Mouse (Mus musculus): Measurements from ENCODE around the gene Gm10840. TPM values are rescaled to one million over a fixed set of nuclear protein-coding genes. Genes with fewer than 3 reads are reported as not detected.

Gene Gm10840
- polyA plus RNA-seq, 1 experiment from 2014 or later: not detected

- H3K4me2 ChIP-seq: no peak overlapping the region
- 77% methylated on average over 2 of the region's 2 CpGs for WGBS
- no peak overlapping the region for H3K4me3 ChIP-seq
- no peaks in the 10 kb centered on the region for H3K9me3 ChIP-seq
- peaks cover 29% of the 10 kb centered on the region for H3K4me1 ChIP-seq
- peaks cover 54% of the 10 kb centered on the region for H3K36me3 ChIP-seq
- no peak overlapping the region for H3K9ac ChIP-seq
- no peaks in the 10 kb centered on the region for H3K27me3 ChIP-seq (replicated peaks)
- H3K27ac ChIP-seq (replicated peaks): no peak overlapping the region
- ATAC-seq (ENCODE audit: extremely low read depth, insufficient number of reproducible peaks, low FRiP score, low TSS enrichment): no peak
These were observed 1.6 kb downstream of the Gm10840 start for GRCm38 (mm10) chr11:106162237-106162636.

DNA sequence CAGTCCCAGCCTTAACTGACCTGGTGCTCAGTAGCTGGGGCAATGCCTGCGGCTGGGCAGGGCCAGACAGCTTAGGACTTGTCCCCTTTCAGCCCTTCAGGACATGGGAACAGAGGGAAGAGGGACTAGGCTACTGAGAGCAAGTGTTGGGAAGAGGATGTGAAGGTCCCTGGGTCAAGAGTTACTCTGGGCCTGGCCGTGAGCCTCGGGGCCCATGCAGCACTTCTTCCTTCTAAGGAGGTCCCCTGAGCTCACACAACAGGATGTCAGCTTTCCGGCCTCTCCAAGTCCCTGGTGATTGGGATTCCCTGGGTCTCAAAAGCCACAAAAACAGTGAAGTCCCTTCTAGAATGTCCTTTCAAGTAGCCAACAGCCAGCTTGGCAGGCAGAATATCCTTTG lies 2.9 kb downstream of the Gm10840 start:
- peaks cover 58% of the 10 kb centered on the region for H3K36me3 ChIP-seq
- peak overlapping the region; percentile 54 for H3K27ac ChIP-seq (replicated peaks)
- H3K4me3 ChIP-seq: no peak overlapping the region
- no peaks in the 10 kb centered on the region for H3K27me3 ChIP-seq (replicated peaks)
- H3K4me2 ChIP-seq: no peak overlapping the region
- no peak for ATAC-seq (ENCODE audit: extremely low read depth, insufficient number of reproducible peaks, low FRiP score, low TSS enrichment)
- H3K9me3 ChIP-seq: no peaks in the 10 kb centered on the region
- H3K9ac ChIP-seq: no peak overlapping the region
- WGBS: 67% methylated on average over 4 of the region's 4 CpGs
- peaks cover 21% of the 10 kb centered on the region for H3K4me1 ChIP-seq

GRCm38 (mm10) chr11:106164601-106165180 lies 4.0 kb downstream of the Gm10840 start:
- Histone ChIP-seq H3K9me3 (no peaks in the 10 kb centered on the region), H3K36me3 (peaks cover 62% of the 10 kb centered on the region), H3K4me3 (no peak overlapping the region), H3K9ac (0 out of 2 replicates have a peak overlapping the region, but pooled peaks have one; percentile 5), H3K4me1 (peaks cover 10% of the 10 kb centered on the region), H3K4me2 (no peak overlapping the region), H3K27me3 (replicated peaks) (no peaks in the 10 kb centered on the region), H3K27ac (replicated peaks) (0 out of 2 replicates have a peak overlapping the region, but pooled peaks have one; percentile 54)
- 81% methylated on average over 16 of the region's 16 CpGs for WGBS
- no peak for ATAC-seq (ENCODE audit: extremely low read depth, insufficient number of reproducible peaks, low FRiP score, low TSS enrichment)

DNA sequence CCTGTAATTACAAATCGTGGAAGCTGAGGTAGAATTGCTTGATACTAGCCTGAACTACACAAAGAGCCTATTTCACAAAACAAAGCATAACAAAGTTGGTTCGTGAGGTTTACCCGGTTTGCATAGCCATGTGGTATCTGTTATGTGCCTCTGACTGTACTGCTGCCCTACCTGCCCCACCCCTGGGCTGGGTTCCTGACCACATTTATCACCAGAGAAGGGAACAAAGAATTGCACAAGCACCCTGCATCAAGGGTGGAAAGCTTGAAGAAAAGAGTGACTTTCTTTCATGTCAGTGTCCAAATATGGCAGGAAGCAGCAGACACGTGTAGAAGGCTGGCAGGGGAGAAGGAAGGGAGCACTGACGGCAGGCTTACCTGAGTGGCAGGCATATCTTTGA lies 6.8 kb downstream of the Gm10840 start:
- 77% methylated on average over 5 of the region's 5 CpGs for WGBS
- ATAC-seq (ENCODE audit: extremely low read depth, insufficient number of reproducible peaks, low FRiP score, low TSS enrichment): no peak
- Histone ChIP-seq H3K4me2 (no peak overlapping the region), H3K4me3 (no peak overlapping the region), H3K27ac (replicated peaks) (no peak overlapping the region), H3K36me3 (peaks cover 79% of the 10 kb centered on the region), H3K4me1 (no peaks in the 10 kb centered on the region), H3K9ac (no peak overlapping the region), H3K9me3 (no peaks in the 10 kb centered on the region), H3K27me3 (replicated peaks) (no peaks in the 10 kb centered on the region)

DNA sequence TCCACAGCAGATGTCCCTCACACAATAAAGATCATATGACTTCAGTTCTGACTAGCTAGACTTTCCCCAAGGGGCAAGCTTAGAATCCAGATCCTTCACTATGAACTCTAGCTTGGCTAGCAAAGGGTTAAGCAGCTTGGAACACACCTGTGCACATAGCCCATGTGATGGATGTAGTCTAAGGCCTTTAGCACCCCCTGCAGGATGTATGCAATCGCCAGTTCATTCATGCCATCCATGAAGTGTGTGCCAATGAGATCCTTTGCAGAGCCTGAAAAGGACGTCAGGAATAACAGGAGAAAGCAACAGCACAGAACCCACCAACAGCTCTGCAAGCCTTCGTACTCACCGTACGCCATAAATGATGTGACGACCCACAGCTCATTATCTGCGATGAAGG lies 10.2 kb downstream of the Gm10840 start:
- Histone ChIP-seq H3K4me1 (no peaks in the 10 kb centered on the region), H3K36me3 (peaks cover 53% of the 10 kb centered on the region), H3K9ac (no peak overlapping the region), H3K4me3 (no peak overlapping the region), H3K4me2 (no peak overlapping the region), H3K27ac (replicated peaks) (no peak overlapping the region), H3K9me3 (no peaks in the 10 kb centered on the region), H3K27me3 (replicated peaks) (no peaks in the 10 kb centered on the region)
- 79% methylated on average over 7 of the region's 7 CpGs for WGBS
- ATAC-seq (ENCODE audit: extremely low read depth, insufficient number of reproducible peaks, low FRiP score, low TSS enrichment): no peak

GRCm38 (mm10) chr11:106173228-106173627 lies 12.6 kb downstream of the Gm10840 start:
- H3K9ac ChIP-seq: no peak overlapping the region
- peaks cover 32% of the 10 kb centered on the region for H3K36me3 ChIP-seq
- no peaks in the 10 kb centered on the region for H3K9me3 ChIP-seq
- H3K4me1 ChIP-seq: no peaks in the 10 kb centered on the region
- no peak for ATAC-seq (ENCODE audit: extremely low read depth, insufficient number of reproducible peaks, low FRiP score, low TSS enrichment)
- 82% methylated on average over 2 of the region's 2 CpGs for WGBS
- H3K4me3 ChIP-seq: no peak overlapping the region
- no peak overlapping the region for H3K27ac ChIP-seq (replicated peaks)
- no peak overlapping the region for H3K4me2 ChIP-seq
- H3K27me3 ChIP-seq (replicated peaks): no peaks in the 10 kb centered on the region

GRCm38 (mm10) chr11:106174372-106174771 lies 13.7 kb downstream of the Gm10840 start:
- no peaks in the 10 kb centered on the region for H3K9me3 ChIP-seq
- no peak overlapping the region for H3K4me2 ChIP-seq
- H3K27me3 ChIP-seq (replicated peaks): no peaks in the 10 kb centered on the region
- peaks cover 5% of the 10 kb centered on the region; the same call in 1 of the 2 replicates for H3K4me1 ChIP-seq
- H3K27ac ChIP-seq (replicated peaks): no peak overlapping the region
- no peak for ATAC-seq (ENCODE audit: extremely low read depth, insufficient number of reproducible peaks, low FRiP score, low TSS enrichment)
- no peak overlapping the region for H3K9ac ChIP-seq
- H3K36me3 ChIP-seq: peaks cover 25% of the 10 kb centered on the region
- no peak overlapping the region for H3K4me3 ChIP-seq
- 70% methylated on average over 5 of the region's 5 CpGs for WGBS

GRCm38 (mm10) chr11:106175081-106175480 lies 14.4 kb downstream of the Gm10840 start:
- Histone ChIP-seq H3K27ac (replicated peaks) (no peak overlapping the region), H3K27me3 (replicated peaks) (no peaks in the 10 kb centered on the region), H3K9me3 (no peaks in the 10 kb centered on the region), H3K4me1 (peaks cover 11% of the 10 kb centered on the region), H3K9ac (no peak overlapping the region), H3K36me3 (peaks cover 21% of the 10 kb centered on the region), H3K4me2 (no peak overlapping the region), H3K4me3 (no peak overlapping the region)
- 62% methylated on average over 3 of the region's 3 CpGs for WGBS
- no peak for ATAC-seq (ENCODE audit: extremely low read depth, insufficient number of reproducible peaks, low FRiP score, low TSS enrichment)

DNA sequence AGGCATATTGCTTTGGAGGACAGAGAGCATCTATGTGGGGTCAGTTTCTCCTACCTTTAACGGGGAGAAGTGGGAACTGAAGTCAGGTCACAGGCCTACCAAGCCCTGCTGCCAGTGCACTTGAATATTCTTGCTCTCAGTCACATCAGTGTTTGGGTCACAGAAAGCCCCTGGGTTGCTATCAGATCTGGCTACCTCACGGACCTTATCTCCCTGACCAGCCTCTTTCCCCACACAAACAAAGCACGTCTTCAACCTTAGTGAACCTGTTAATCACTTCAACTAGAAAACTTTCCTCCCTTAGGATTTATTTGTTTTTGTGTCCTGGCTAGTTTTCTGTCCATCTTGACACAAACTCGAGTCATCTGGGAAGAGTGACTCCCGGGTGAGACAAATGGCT lies 15.7 kb downstream of the Gm10840 start:
- Histone ChIP-seq H3K27me3 (replicated peaks) (no peaks in the 10 kb centered on the region), H3K9ac (no peak overlapping the region), H3K4me1 (peaks cover 11% of the 10 kb centered on the region), H3K36me3 (peaks cover 15% of the 10 kb centered on the region), H3K9me3 (no peaks in the 10 kb centered on the region), H3K4me2 (no peak overlapping the region), H3K27ac (replicated peaks) (no peak overlapping the region), H3K4me3 (no peak overlapping the region)
- no peak for ATAC-seq (ENCODE audit: extremely low read depth, insufficient number of reproducible peaks, low FRiP score, low TSS enrichment)
- 52% methylated on average over 5 of the region's 5 CpGs for WGBS

- H3K9ac ChIP-seq: no peak overlapping the region
- H3K27me3 ChIP-seq (replicated peaks): no peaks in the 10 kb centered on the region
- no peak for ATAC-seq (ENCODE audit: extremely low read depth, insufficient number of reproducible peaks, low FRiP score, low TSS enrichment)
- H3K9me3 ChIP-seq: no peaks in the 10 kb centered on the region
- peaks cover 16% of the 10 kb centered on the region; the same call in 1 of the 2 replicates for H3K36me3 ChIP-seq
- WGBS: 55% methylated on average over 5 of the region's 5 CpGs
- H3K27ac ChIP-seq (replicated peaks): no peak overlapping the region
- H3K4me2 ChIP-seq: no peak overlapping the region
- peaks cover 11% of the 10 kb centered on the region for H3K4me1 ChIP-seq
- no peak overlapping the region for H3K4me3 ChIP-seq
These were observed 17.6 kb downstream of the Gm10840 start for GRCm38 (mm10) chr11:106178036-106178782.

DNA sequence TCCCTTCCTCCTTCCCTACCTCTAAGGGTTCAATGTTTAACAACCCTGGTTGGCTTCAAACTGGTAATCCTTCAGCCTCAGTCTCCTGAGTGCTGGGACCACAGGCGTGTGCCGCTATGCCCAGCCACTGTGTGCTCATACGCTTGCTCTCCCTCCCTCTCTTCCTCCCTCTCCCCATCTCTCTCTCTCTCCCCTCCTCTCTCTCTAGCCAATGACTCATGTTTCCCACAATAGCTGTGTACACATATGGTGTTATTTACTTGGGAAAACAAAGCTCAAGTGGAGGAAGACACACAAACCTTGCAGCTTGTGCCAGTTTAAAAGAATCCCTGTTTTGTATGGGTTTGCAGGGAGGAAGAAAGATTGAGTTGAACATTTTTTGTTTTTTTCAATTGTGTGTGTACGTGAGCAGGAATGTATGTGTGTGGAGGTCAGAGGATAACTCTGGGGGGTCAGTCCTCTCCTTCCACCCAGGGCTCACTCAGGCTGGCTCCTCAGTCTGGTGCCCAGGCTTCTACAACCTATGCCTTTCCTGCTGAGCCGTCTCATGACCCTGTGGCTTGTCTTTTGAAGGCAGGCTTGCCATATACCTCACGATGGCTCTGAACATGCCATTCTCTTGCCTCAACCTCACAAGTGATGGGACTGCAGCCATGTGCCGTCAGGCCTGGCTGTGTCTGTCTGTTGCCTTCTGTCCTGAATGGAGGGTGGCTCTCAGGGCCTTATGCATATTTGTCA lies 19.2 kb downstream of the Gm10840 start:
- Histone ChIP-seq H3K4me2 (no peak overlapping the region), H3K36me3 (peaks cover 27% of the 10 kb centered on the region), H3K27ac (replicated peaks) (no peak overlapping the region), H3K4me3 (no peak overlapping the region), H3K9me3 (no peaks in the 10 kb centered on the region), H3K27me3 (replicated peaks) (no peaks in the 10 kb centered on the region), H3K9ac (no peak overlapping the region), H3K4me1 (peaks cover 11% of the 10 kb centered on the region)
- 63% methylated on average over 7 of the region's 7 CpGs for WGBS
- no peak for ATAC-seq (ENCODE audit: extremely low read depth, insufficient number of reproducible peaks, low FRiP score, low TSS enrichment)
